Mouse (Mus musculus): ENCODE measurements around the gene Tha1.
"Not testable (repeated sequence)": the region's sequence is repeated elsewhere in the genome, so short reads cannot be mapped to it uniquely, and the experiment has no call there.

Tha1 gene

DNA sequence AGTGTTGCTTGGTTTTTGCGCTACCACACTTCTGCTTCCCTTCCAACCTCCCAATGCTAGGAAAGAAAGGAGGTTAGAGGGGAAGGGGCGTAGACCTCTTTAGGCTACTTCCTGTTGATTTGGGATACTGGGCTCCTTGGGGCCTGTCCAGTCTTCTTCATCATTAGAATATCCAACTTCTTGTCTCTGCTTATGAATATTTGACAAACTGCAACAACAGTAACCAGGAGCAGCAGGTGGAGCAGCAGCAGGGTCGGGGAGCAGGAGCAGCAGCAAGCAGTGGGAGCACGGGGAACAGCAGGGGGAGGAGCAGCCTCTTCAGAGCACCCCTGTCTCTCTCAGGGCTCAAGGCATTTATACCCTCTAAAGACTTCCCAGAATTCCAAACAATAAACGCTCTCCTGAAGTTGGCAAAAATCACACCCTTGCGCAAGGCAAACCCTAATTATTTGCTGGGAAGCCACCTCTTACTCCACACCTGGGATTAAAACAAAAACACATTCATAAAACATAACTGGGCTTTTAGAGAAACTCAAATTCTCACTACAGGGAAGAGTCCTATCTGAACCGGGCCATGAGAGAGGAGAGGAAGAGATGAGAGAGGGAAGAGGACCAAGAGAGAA is 25.6 kb downstream of the Tha1 start:
- DNase-seq, result no peak

DNA sequence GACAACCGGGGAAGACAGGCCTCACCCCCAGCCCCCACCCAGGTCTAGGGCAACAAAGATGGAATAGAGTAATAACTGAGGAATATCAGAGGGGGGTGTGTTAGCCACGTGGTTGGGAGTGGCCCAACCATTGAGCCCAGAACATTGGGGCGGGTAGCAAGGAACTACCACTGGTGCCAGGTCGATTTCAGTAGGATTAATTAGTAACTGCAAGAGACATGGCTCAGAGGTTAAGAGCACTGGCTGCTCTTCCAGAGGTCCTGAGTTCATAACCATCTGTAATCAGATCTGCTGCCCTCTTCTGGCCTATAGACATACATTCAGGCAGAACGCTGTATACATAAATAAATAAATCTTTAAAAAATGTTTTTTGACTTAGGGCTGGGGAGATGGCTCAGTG is 26.6 kb downstream of the Tha1 start:
- DNase-seq, result no peak

DNA sequence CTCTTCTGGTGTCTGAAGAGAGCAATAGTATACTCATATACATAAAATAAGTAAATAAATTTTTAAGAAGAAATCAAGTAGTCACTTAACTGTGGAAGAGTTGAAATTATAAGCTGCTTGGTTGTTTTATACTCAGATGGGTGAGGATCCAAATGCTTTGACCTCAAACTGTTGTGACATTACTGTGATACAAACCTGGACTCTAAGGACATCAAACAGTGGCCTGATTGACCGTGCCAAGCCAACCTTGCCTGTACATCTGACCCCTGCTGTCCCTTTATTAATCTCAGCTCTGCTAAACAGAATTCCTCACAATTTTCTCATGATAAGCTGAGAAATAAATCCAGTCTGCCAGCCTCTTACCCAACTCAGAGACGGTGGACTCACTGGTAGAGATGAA is 27.6 kb downstream of the Tha1 start:
- DNase-seq, result no peak

DNA sequence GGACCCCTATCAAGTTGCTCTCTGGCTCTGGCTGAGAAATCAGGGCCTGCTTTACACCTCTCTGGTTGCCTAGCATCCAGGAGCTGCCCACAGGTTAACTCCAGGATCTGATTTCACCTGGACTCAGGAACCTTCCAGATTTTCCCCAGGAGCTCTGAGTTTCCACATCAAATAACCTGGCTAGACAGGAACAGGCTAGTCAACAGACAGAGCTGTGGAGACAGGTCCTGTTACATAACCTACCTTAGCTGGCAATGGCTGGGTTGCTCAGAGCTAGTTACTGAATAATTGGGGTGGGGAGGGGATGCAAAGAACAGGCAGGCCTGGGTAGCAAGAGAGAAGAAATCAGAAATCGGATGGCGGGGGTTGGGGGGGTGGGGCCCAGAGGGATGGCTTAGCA is 28.3 kb downstream of the Tha1 start:
- DNase-seq, result no peak

DNA sequence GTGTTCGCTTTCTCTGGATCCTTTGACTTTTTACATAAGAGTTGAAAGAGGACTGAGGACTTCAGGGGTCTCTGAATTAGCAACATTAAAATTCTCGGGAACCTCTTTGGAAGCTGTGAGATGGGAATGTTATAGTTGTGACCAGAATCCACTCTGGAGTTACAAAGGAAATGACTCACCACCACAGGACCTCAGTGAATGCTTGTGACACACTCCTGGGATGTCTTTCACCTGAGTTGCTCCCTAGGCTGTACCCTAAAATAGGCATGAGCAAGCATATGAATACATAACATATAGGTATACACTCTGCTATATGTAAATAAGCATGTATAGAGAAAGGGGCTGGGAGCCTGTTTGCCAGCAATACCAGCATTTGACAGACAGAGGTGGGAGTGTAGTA is 29.8 kb downstream of the Tha1 start:
- DNase-seq, result no peak

DNA sequence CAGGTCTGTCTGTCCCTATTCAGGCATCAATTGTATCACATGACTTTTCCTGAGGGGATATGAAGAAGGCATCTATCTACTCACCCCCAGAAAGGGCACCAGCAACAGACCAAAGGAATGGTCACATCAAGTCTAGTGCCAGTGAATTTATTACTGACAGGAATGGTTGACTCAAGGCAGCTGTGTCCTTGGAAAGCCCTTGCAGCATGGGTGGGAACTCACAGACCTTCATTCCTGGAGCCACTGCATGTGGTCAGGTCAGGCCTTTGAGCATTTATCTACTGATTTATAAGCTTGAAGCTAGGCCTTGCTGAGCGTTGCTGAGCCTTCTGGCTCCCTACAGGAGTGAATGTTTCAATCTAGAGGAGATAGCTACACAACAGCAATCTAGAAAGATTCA is 32.4 kb downstream of the Tha1 start:
- no peak for DNase-seq

DNA sequence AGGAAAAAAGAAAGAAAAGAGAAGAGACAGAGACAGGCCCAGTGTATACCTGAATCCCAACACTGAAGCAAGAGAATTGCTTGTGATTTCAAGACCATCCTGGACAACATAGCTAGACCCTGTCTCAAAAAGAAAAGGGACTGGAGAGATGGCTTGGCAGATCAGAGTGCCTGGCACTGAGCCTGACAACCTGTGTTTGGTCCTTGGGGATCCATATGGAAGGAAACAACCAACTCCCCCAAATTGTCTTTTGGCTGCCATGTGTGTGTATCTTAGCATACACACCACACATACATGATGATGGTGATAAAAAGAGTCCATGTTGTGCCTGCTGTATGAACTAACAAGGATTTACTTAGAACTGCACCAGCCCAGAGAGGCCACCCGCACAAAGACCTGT is 34.3 kb downstream of the Tha1 start:
- no peak for DNase-seq

DNA sequence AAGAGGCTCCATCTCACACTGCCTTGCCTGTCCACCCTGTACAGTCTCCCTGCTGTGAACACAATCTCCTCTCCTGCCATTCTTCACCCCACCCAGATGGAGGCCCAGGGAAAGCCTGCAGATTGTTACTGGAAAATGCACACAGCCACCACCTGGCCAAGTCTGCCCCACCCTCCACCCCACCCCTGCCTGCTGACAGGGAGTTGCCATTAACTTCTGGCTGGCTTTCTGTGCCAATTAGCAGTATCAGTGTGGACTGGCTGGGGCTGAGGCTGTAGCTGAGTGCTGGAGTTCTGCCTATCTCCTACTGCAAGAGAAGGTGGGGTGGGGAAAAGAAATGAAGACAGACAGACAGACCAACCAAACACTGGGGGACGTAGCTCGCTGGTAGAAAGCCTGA is 34.7 kb downstream of the Tha1 start:
- no peak for DNase-seq

DNA sequence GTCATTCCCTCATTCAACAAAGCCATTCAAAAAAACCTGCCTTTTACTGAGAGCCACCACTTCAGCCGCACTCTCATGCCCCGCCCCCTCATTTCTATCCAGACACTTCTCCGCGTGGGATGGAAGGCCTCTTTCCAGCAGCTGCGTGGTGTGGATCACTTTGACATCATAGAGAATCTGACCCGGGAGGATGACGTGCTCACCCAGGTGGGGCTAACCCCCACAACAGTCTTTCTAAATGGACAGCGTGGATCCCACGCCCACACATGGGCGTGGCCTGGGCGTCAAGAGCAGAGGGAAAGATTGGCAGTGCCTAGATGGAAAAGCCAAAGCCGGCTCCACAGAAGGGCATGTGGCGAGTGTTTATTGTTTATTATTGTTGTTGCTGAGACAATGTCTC is 37.0 kb downstream of the Tha1 start:
- DNase-seq, result no peak

DNA sequence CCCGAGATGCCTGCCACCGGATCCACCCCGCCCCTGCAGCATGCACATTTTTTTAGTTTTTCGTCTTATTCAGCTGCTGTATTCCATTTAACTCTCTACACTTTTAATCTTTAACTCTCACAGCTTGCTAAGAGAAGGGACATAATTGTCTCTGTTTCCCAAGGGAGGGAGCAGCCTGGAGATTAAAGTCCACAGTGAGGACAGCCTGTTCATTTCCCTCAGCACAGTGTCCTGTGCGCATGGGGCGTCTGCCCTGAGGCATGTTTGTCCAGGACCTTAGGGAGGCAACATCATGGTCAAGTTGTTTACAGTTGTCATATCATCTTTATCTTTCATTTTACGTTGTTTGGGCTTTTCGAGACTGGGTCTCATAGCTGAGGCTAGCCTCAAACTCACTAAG is 39.2 kb downstream of the Tha1 start:
- DNase-seq, result no peak

DNA sequence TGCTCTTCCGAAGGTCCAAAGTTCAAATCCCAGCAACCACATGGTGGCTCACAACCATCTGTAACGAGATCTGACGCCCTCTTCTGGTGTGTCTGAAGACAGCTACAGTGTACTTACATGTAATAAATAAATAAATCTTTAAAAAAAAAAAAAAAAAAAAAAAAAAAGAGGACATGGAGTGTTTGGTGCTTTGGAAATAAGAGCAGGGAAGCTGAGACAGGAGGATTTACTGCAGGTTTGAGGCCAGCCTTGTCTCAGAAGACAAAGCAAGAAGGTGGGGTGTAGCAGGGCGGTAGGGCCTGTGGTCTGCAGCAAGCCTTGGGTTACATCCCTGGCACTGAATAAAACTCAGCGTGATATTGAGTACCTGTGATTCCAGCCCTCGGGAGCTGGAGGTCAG is 39.8 kb downstream of the Tha1 start:
- DNase-seq, result not testable (repeated sequence)

DNA sequence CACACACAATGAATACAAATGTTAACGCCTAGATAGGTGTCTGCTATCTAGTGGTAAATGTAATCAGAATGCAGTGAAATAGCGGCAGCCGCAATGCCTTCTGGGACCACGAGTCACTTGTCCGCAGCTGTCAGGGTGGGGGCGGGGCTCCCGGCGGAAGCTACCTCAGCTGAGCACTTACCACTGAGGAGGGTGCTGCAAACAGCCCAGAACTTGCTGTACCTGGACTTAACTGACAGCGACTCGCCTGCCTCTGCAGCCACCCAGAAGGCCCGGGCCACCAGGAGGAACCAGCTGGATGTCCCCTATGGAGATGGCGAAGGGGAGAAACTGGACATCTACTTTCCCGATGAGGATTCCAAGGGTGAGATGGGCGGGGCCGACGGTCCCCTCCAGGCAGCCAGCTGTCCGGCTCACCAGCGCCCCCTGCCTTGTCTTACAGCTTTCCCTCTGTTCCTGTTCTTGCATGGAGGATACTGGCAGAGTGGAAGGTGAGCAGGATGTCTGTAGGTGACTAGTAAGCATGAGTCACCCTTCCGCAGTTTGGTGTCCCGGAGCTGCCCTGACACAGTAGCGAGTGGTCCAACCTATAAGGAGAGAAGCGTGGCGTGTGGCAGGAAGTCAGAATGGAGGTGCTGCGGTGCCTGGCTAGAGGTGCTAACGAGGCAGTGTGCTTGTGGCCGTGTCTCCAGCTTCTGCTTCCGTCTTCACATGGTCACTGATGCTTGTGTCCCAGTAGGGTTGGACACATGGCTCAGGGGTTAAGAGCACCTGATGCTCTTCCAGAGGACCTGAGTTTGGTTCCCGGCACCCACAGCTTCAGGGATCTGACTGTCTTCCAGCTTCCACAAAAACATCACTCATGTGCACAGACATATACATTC is 41.0 kb downstream of the Tha1 start:
- DNase-seq, result peak; percentile 31

DNA sequence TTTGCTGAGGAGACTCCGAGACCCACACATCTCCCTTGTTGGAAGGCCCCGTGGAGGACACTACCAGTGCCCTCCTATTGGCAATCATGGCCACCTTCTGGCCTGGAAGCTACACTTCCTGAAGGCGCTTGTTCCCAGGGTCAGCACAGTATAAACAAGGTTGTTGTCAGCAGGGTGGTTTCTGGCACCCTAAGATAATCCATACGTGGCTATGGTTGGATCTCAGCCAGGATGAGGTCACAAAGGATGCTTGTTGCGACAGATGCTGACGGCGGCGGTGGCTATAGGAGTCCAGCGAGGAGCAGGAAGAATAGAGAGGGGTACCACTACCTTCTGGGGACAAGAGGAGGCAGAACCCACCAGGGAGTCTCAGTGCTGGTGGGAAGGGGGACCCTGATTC is 42.9 kb downstream of the Tha1 start:
- DNase-seq, result no peak

DNA sequence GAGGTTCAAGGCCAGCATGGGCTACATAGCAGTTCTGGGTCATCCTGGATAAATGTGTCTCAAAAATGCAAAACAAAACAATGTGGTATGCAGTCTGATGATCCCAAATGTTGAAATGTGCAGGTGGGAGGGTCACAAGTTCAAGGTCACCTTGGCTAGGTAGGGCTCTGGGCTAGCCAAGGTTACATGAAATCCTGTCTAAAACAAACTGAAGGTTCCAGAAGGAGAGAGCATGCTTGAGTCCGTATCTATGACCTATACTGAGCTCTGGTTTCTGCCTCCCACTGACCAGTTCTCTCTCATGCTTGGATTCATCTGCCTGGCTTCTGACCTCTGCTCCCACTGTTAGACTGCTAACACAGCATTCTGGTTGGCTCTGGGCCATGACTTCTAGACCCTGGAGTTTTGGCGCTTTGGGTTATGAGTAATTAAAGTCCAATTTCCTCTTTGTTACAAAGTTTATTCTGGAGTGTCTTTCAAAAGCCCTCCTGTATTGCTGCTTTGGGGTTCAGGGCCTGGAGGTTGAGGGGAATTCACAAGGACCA is 43.5 kb downstream of the Tha1 start:
- DNase-seq, result no peak

DNA sequence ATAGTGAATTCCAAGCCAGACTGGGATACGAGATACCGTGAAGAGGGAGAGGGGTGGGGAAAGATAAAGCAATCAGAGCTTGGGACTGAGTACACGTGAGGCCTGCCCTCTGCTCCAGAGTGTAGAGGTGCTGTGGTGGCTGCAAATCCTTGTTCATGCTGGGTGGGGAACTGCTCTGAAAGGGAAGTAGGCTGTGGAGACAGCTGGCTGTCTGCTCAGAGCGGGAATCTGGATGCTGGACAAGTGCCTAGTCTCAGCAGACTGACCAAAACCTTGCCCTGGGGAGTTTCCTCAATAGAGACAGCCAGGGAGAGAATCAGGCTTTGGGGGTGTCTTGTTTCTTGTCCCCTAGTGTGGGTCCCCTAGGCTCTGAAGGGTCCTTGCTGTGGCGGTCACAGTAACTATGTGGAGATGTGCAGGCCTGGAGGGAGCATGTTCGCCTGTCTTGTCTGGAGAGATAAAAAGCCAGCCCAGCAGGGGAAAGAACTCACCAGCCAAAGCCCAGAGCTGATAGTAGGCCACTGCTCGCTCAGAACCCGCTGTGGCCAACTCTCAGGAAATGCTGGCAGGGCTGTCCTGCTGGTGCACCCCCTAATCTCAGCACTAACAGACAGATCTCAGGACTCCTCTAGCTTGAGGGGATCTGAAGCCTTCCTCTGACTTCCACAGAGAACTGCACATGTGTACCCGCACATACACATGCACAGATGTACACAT is 44.2 kb downstream of the Tha1 start:
- DNase-seq, result no peak

DNA sequence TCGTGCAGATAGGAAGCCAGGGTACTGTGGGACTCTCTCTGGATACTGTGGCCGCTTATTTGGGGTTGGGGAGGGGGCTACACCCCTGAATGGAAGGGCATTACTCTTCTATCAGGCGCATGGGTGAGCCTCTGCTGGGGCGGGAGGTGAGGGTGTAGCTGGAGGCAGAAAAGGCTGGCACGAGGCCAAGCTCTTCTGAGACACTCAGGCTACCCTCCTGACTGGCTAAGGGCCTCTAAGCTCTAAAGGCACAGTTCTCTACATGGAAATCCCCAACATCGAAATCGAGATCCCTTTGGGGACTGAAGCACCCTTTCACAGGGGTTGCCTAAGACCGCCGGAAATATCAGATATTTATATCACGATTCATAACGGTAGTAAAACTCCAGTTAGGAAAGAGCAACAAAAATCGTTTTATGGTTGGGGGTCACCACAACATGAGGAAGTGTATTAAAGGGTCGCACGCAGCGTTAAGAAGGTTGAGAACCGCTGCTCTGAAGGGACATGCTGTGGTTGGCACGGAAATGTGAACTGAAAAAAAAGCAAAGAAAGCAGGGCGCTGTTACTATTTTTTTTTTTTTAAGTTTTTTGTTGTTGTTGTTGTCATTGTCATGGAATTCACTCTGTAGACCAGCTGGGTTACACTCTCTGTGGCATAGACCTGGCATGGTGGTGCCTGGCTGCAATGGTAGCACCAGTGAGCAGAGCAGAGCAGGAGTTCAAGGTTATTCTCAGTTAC is 45.0 kb downstream of the Tha1 start:
- no peak for DNase-seq

DNA sequence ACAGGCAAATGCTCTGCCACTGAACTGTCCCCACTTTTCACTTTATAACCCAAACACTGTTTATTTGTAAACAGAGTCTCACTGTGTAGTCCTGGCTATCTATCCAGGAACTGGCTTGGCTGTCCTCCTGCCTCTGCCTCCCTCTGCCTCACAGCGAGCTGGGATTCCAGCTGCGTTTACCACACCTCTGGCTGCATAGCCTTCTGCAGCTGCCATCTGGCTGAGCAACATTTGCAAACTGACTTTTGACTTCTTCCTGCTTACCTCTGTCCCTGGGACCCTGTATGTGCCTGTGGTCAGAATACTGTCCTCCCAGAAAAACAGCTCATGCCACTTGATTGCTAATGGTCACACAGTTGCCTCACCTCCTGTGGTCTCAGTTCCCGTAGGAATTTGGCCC is 45.9 kb downstream of the Tha1 start:
- DNase-seq, result no peak

DNA sequence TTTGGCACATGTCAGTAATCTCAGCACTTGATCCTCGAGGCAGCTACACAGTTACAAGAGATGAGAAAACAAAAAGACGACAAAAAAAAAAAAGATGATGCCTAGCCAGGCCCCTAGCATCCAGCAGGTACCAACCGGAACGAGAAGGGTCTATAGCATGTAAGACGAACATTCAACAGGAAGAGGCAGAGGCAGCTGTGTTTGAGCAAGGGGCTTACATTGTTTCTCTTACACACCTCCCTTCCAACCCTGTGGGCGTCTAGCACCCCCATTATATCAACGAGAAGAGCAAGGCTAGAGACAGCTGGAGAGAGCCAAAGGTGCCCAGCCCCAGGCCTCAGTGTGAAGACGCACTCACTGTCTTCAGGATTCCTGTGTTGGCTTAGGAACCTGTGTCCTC is 46.4 kb downstream of the Tha1 start:
- DNase-seq, result no peak

DNA sequence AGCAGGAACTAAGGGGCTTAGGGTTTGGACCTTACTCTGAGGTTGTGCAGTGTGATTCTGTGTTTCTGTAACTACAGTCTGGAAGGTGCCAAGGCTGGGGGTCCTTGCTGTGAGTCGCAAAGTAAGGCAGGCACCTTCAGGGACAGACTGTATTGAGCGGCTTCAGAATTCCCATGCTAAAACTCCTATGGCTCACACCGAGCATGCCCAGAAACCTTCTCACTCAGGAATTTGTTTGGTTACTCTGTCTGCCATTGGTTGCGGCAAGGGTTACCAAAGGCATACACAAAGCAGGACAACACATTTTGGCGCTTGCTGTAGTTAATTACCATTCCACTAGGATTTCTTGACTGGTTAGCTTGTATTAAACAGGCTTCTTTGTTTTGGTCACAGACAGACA is 47.1 kb downstream of the Tha1 start:
- no peak for DNase-seq

DNA sequence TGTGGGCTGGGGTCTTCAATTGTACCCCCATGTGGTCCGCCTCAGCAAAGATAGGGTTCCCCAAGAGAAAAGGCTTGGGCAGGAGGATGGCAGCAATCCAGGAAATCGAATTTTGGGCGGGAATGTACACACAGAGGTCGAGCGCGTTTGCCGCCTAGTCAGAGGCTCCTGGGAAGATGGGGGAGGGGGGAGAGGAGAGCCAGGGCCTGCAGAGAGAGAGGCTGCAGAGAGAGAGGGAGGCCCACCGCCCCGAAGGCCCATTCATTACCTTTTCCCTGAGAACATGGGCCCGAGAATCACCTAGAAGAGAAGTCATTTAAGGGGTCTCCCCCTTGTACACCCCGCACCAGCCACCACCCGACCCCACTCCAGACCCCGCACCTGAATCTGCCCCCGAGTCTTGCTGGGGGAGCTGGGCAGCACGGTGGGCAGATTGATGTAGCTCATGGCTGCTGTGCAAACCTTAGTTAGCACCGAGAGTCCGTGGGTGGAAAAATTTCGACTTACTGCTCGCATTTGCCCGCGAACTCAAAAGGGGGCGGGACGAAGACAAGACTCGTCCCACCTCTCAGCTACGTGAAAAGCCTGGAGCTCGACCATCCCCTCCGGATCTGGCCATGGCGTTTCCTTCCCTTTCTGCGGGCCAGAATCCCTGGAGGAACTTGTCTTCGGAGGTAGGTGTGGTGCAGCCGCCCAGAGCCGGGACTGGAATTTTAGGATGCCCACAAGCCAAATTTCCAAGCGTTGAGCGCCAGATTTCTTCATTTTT is 47.8 kb downstream of the Tha1 start, which contains the start of the genes Afmid and Tk1:
Gene Afmid, plus strand, starts transcription at position 592 of the 769 bp plus-strand sequence.
Gene Tk1, minus strand, starts transcription at position 760 of the 769 bp plus-strand sequence.
- no peak for DNase-seq

DNA sequence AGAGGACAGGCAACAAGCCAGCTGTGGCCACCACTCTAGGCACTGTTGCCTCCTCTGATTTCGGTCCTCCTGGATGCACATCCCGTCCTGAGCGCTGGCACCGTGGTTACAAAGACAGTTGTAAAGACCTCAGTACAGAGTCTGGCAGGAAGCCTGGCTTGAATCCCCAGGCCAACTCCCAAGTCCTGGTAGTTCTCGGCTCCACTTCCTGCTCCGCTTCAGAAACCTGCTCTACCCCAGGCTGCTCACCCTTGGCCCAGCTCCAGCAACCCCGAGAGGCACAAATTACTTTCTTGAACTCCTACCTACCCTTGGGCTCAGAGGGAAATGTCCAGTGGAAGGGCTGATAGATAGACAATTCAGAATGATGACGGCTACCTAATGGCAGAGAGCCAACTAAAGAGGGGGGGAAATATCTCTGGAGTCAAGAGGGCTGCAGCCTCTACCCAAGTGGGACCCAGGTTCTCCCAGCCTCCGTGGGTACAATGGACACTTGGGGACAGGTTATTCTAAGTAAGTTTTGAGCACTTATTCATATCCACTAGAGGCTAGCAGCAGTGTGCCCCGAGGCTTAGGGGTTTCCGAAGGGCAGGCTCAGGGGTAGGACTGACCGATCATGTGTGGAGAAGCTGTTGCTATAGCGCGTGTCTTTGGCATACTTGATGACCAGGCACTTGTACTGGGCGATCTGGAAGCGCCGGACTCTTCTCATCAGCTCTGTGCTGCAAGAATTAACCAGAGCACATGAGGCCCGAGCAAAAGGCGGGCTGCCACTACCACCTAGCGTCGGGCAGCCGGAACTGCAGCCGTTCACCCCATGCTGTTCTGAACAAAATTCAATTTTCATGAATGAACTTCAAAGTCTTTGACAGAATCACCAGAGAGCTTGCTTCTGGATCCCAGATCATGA is 49.0 kb downstream of the Tha1 start:
- peak; percentile 70 for DNase-seq
